Mouse (Mus musculus) thymus, postnatal 14 days (tissue): Measurements from ENCODE around the gene Tfap2d.

Experiments used
- DNase-seq: peaks from one replicate; pipeline ENCODE4 v3.0.0; 2021

Tfap2d gene

GRCm38 (mm10) chr1:19211033-19211405 lies 108.2 kb downstream of the Tfap2d start:
- DNase-seq = no peak

- no peak for DNase-seq
Observed at GRCm38 (mm10) chr1:19211546-19212154, 108.8 kb downstream of the Tfap2d start.

- DNase-seq = no peak
Observed at GRCm38 (mm10) chr1:19212691-19213090, 109.9 kb downstream of the Tfap2d start.

GRCm38 (mm10) chr1:19213171-19213570 lies 110.3 kb downstream of the Tfap2d start:
- DNase-seq = no peak

DNA sequence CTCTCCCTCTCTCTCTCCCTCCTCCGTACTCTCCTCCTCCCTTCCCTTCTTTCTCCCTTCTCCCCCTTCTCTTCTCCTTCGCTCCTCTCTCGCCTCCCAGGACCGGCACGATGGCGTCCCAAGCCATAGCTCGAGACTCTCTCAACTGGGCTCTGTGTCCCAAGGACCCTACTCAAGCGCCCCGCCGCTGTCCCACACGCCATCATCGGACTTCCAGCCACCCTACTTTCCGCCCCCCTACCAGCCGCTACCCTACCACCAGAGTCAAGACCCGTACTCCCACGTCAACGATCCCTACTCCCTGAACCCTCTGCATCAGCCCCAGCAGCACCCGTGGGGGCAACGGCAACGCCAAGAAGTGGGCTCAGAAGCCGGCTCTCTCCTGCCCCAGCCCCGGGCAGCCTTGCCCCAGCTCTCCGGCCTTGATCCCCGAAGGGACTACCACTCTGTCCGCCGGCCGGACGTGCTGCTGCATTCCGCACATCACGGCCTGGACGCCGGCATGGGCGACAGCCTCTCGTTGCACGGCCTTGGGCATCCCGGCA lies 111.1 kb downstream of the Tfap2d start:
- no peak for DNase-seq
